14 mouse cellular contexts compared by ENCODE assay signal in genomic region chr7:92280925-92281324, GRCm38 (mm10).
DNase-seq lines count a peak whose midpoint lies in the region; ATAC-seq lines count a peak whose summit lies in the region.
"Had no signal": no experiment of that assay in that cellular context is flagged by ENCODE, and none has a peak within 500 bp of the region (broad histone marks: within the 10 kb centered on the region; RNA-seq: fewer than 3 reads in every experiment).

No protein-coding gene starts in this region.

- H3K4me2 ChIP-seq in limb, embryonic 11.5 days (ENCODE audit: low read depth, severe bottlenecking), result no peak overlapping the region
- H3K4me2 ChIP-seq in liver, embryonic 11.5 days, result no peak overlapping the region
- H3K4me2 ChIP-seq: heart, embryonic 15.5 days; kidney, embryonic 15.5 days; lung, embryonic 15.5 days had no signal

- peak; percentile 40 for DNase-seq in kidney, postnatal 10 days
- no peak for DNase-seq in kidney, adult 9 months
- DNase-seq in NIH3T3 (ENCODE audit: low read depth), result peak; percentile 14
- peak; percentile 57 for DNase-seq in embryo, embryonic 10.5 days (ENCODE audit: low spot score)
- peak; percentile 62 for DNase-seq in limb, embryonic 11.5 days (ENCODE audit: low spot score)
- DNase-seq in thymus, postnatal 0 days (ENCODE audit: low spot score), result no peak
- no peak for DNase-seq in liver, embryonic 11.5 days (ENCODE audit: low spot score)
- DNase-seq: adrenal gland, postnatal 36 days; cerebellum, adult 18-20 months; thymus, postnatal 25 days had no signal

- peaks cover 12% of the 10 kb centered on the region for H3K4me1 ChIP-seq in limb, embryonic 11.5 days (ENCODE audit: control insufficient read depth, insufficient read depth, low read length)
- no peaks in the 10 kb centered on the region for H3K4me1 ChIP-seq in liver, embryonic 11.5 days (replicated peaks; ENCODE audit: control insufficient read depth, insufficient read depth, low read length)
- H3K4me1 ChIP-seq: heart, embryonic 15.5 days; kidney, embryonic 15.5 days; lung, embryonic 15.5 days had no signal

- ATAC-seq in limb, embryonic 11.5 days (ENCODE audit: insufficient number of reproducible peaks, low FRiP score, low TSS enrichment, low read depth), result no peak
- no peak for ATAC-seq in liver, embryonic 11.5 days (replicated peaks; ENCODE audit: low FRiP score)
- ATAC-seq: CD4-positive, CD25-positive, alpha-beta regulatory T cell, adult 4 months had no signal

- H3K9ac ChIP-seq in limb, embryonic 11.5 days (ENCODE audit: low read length), result no peak overlapping the region
- H3K9ac ChIP-seq in liver, embryonic 11.5 days (ENCODE audit: low read depth, low read length), result no peak overlapping the region
- H3K9ac ChIP-seq: heart, embryonic 15.5 days; kidney, embryonic 15.5 days; lung, embryonic 15.5 days had no signal

- H3K27ac ChIP-seq in limb, embryonic 11.5 days (replicated peaks; ENCODE audit: low read depth, low read length), result no peak overlapping the region
- no peak overlapping the region for H3K27ac ChIP-seq in liver, embryonic 11.5 days (ENCODE audit: low read depth, low read length)
- H3K27ac ChIP-seq: heart, embryonic 15.5 days; kidney, embryonic 15.5 days; lung, embryonic 15.5 days had no signal

- H3K36me3 ChIP-seq in limb, embryonic 11.5 days (ENCODE audit: control insufficient read depth, insufficient read depth, low read length), result no peaks in the 10 kb centered on the region
- H3K36me3 ChIP-seq in liver, embryonic 11.5 days (ENCODE audit: control insufficient read depth, insufficient read depth, low read length), result no peaks in the 10 kb centered on the region
- H3K36me3 ChIP-seq: heart, embryonic 15.5 days; kidney, embryonic 15.5 days; lung, embryonic 15.5 days had no signal

- 15% methylated on average over 7 of the region's 7 CpGs for WGBS in limb, embryonic 11.5 days
- WGBS in liver, embryonic 11.5 days, result 23% methylated on average over 7 of the region's 7 CpGs

- H3K9me3 ChIP-seq in limb, embryonic 11.5 days (ENCODE audit: control insufficient read depth, low read length), result no peaks in the 10 kb centered on the region
- no peaks in the 10 kb centered on the region for H3K9me3 ChIP-seq in liver, embryonic 11.5 days (ENCODE audit: control insufficient read depth, low read length)
- H3K9me3 ChIP-seq: heart, embryonic 15.5 days; kidney, embryonic 15.5 days; lung, embryonic 15.5 days had no signal

- no peak overlapping the region for H3K4me3 ChIP-seq in limb, embryonic 11.5 days (ENCODE audit: low read depth, low read length)
- H3K4me3 ChIP-seq in liver, embryonic 11.5 days (ENCODE audit: low read depth, low read length), result no peak overlapping the region
- H3K4me3 ChIP-seq: heart, embryonic 15.5 days; kidney, embryonic 15.5 days; lung, embryonic 15.5 days had no signal

- no peaks in the 10 kb centered on the region for H3K27me3 ChIP-seq in limb, embryonic 11.5 days (ENCODE audit: control insufficient read depth, insufficient read depth, low read length)
- no peaks in the 10 kb centered on the region for H3K27me3 ChIP-seq in liver, embryonic 11.5 days (replicated peaks; ENCODE audit: control insufficient read depth, insufficient read depth, low read length)
- H3K27me3 ChIP-seq: heart, embryonic 15.5 days; kidney, embryonic 15.5 days; lung, embryonic 15.5 days had no signal

Comparison
In these comparisons a context has a peak if more than half of its experiments do, and no peak if none do; other contexts are left out.
1. DNase-seq: peak in kidney, postnatal 10 days (single experiment), NIH3T3 (single experiment), embryo, embryonic 10.5 days (single experiment) and limb, embryonic 11.5 days (single experiment); none in kidney, adult 9 months (single experiment), thymus, postnatal 0 days (single experiment) and liver, embryonic 11.5 days (single experiment).